Mouse (Mus musculus) embryo, embryonic 11 days (tissue): ENCODE measurements around the gene Map7d3.
A peak's percentile ranks its signal among the peaks of the same experiment; 100 is the strongest.

ENCODE experiments used
- DNase-seq: peaks from one replicate; pipeline ENCODE4 v3.0.0-alpha.2; 2015

Map7d3 gene

DNA sequence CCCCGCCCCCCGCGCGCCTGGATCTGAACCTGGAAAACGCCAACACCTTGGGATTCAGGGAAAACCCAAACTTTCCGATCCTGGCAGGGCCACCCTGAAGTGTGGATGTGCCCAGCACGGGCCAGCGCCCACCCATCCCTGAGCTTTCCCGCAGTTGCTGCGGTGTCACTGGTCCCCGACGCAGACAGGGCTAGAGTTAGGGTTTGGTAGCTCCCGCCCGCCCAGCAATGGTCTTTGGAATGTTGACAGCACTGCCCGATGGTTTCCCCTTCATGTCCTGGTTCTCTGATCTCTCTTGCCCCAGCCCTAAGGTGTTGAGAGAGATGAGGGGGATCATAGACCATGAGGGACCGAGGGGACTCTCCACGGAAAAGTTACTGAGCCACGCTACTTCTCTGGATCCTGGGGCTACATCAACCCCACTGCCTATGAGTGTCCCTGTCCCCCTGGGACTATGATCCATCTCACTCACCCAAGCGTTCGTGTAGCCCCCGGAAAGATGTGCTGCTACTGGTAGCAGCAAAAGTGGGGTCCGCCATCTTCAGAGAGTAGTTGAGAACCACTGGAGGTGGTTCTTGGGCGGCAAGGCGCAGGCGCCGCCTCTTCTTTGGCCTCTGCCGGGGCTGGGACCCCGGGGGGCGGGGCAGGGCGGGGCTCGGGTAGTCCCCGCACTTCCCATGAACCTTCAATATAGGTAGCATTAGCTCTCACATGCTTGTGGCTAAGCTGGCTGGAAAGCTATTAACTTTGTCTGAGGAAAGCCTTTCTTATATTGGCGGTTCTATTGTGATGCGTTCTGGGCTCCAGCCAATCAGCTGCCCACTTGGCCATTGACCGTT is at the start of gene Map7d3:
Map7d3 (minus strand) TSS at position 562 of the 839 bp plus-strand sequence.
- peak; percentile 59 for DNase-seq

DNA sequence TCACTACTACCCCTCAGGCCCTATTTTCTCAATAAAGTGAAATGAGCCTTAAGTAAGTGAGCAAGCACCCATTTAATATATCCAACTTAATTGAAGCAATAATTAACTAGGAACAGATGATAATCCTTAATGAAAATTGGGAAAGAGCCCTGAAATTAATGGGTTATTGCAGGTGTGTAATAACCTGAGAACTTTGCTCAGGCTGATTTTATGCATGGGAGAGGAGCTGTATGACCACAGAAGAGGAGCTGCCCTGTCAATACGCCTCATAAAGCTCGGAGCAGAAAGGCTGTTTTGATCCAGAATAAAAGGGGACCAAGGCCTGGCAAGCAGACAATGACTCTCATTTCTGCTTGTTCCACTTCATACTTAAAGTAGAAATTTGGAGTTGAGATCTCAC is 47.7 kb upstream of the Map7d3 start, which contains the start of gene Adgrg4:
Adgrg4 (plus strand) TSS at position 301 of the 400 bp plus-strand sequence.
- no peak for DNase-seq

DNA sequence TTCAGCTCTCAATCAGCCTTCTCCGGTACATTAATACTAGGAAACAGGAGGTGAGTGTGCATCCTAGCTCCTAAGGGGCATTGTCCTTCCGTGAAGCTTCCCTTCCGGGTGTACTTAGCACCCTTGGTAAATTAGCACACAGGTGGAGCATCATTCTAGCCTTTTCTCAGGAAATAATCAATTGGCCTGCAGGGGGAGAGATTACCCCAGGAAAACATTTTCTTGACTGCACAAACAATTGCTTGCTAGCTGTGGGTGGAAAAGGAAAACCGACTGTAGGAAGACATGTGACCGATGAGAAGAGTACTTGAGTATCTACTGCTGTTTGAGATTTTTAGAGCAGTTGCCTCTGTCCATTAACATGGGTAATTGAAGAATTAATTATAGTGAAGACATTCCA is 19.1 kb upstream of the Map7d3 start:
- no peak for DNase-seq

DNA sequence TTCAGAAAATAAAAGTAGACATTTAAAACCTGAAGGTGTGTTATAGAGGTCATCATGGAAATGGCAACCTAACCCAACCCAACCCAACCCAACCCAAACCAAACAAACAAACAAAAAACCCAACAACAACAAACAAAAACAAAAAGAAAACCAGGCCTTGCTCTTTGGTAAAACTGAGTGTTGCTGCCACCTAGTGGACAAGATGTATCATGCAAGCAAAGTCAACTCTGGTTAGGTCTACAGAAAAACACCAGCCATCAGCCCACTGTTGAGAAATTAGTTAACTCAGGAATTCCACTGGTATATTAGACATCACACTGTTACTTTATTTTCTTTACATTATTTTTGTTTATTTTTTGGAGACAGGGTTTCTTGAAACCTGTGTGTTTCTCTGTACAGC is 17.2 kb upstream of the Map7d3 start:
- peak; percentile 33 for DNase-seq

DNA sequence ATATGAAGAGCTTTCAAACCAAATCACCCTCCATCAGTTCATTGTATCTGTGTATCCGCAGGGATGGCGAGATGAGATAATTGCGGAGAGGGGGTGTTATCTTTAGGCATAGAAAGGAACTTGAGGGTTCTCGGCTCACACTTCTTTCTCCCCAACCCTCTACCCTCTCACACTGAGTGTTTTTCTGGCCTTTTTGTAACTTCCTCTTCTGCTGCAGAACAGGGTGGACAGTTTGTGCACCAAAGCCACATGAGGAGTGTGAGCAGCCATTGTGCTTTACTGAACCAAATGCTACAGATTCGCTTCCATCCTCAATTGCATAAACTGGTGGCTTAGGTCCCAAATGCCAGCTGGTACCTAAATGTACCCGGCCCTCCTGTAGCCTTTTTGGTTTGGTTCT is 13.7 kb upstream of the Map7d3 start:
- DNase-seq = no peak

DNA sequence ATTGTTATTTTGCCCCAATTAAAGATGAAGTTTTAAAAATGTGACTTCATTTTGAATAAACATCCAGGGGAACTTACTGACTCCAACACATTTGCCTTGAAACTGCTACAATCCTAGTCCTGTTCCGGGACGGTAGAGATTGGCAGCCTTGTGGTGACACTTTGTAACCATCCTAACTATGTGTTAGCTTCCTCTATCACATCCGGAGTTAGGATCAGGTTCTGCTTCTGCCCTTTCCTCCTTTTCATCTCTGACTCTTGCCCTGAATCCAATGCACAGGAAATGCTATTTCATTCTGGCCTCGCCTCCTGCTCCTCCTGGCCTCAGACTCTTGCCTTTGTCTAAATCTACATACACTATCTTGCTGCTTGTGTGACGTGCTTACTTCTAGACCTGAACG is 5.4 kb upstream of the Map7d3 start:
- no peak for DNase-seq

DNA sequence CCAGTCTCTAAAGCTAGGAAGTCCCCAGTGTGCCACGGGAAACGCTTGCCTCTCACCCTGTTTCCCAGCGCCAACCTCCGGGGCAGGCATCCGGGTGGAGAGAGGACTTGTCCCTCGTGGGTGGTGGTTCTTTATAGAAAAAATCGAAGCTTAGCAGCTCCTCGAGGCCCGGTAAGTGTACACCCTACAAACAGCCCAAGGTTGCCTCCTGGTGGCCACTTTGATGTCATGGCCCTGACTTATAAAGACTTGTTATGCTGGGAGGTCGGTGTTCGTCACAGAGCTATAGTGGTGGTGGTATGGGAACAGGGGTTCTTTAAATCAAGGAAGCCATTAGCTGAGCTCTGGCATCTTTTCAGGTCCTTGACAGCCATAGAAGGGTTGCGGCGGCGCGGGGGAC is 30.9 kb downstream of the Map7d3 start:
- DNase-seq = peak; percentile 69

DNA sequence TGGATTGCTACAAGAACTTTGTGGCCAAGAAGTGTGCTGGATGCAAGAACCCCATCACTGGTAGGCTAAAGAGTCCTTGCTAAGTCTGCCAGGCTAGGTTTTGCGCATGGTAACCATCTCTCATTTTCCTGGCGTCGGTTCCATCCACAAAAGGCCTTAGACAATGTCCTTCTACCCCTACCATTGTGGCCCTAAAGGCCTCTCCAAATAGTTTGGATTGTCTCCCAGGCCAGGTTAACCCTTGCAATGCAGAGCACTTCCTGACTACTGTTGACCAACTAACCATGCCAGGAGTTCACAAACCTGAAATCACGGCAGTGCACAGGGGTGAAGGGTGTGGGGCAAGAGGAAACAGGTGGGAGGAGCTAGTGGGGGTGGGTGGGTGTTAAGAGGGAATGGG is 31.5 kb downstream of the Map7d3 start:
- no peak for DNase-seq

DNA sequence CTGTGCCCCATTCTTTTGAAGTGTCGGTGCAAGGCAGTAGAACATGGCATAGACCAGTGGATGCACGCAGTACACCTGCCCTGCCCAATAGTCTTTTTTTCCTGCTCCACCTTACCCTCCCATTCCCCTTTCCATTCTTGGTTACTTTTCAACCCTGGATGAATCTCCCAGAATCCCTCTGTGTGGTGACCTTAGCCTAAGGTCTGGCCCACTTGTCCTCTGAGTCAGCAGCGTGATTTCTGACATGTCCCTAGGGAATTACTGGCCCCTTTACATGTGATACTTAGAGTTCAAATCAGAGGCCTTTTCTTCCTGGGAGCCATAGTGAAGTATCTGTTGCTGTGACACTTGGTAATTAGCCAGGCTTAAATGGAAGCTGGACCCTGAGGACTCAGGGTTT is 34.6 kb downstream of the Map7d3 start:
- no peak for DNase-seq

DNA sequence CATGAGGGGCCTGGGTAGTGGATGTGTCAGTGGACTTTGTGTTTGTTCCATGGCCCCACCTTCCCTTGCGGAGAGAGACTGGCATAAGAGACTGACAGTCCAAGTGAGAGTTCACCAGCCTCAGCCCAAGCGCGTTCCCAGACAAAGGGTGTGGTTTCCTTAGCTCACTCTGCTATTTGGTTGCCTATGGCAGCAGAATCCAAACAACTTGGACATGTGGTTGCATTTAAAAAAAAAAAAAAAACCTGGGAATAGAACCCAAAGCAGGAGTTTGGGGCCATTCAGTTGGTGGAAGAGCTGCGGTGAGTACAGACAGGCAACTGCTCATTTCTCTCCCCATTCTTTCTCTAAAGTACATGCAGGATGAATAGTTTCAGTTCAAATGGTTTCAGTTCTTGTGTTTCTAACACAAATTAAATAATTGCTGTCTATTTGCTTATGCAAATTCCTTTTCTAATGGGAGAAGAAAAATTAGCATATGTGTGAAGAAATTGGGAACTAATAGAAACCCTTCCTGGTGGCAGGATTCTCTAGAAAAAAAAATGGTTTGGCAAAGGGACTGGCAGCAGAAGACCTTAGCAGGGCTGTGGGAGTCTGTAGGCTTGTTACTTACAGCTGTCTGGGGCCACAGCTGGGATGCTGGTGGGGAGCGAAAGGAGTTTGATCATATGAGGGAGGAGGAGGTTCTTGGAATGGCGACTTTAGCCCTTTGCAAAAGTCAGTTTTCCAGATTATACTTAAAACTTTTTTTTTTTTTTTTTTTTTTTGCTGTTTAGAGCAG is 35.7 kb downstream of the Map7d3 start:
- peak; percentile 27 for DNase-seq

DNA sequence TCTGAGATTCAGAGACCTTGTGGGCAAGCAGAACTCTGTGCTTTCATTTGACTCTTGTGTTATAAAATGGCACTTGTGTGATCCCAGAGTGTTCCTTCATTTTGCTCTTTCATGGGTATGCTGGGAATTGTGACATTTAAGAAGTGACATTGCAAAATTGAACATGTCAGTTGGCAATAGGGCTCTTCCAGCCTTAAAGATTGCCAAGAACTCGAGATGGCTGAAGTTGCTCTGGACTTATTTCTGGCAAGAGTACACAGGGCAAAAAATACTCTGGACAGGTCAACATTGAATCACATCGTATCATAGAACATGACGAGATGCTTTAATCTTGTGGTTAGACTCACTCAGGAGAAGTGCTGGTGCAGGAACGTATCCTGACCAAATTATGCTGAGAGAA is 48.8 kb downstream of the Map7d3 start:
- no peak for DNase-seq

DNA sequence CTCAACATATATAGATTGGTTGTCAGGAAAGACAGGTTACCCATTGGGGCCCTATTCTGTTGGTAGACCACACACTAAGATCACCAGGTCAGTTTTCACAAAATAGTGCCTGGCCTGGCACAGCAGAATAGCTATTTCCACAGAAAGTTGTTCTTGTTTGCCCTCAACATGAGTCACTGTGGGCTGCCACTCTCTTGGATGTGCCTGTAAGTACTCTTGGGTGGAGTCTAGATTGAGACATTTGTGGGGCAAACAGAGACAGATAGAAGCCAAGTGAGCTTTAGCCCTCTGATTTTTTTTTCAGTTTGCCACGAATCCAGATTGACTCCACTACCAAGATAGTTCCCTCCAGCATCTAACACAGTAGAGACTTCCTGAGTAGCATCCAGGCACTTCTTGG is 50.4 kb downstream of the Map7d3 start:
- DNase-seq = no peak

DNA sequence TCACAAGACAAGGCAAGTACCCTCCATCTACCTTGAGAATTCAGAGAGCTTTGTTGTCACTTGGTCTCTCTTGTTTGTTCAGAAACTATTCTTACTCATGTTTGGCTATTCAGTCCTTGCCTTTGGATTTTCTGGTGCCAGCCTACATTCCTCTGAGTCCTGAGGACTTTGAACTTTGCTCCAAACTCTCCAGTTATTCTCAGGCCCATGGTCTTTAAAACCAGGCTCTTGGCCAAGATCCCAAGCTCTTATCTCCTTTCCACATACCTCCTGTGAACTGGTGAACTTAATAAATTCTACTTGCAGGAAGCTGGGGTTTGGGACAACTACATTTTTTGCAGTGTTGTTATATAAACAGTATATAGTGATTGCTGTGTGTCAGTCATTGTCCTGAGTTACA is 52.3 kb downstream of the Map7d3 start:
- no peak for DNase-seq

DNA sequence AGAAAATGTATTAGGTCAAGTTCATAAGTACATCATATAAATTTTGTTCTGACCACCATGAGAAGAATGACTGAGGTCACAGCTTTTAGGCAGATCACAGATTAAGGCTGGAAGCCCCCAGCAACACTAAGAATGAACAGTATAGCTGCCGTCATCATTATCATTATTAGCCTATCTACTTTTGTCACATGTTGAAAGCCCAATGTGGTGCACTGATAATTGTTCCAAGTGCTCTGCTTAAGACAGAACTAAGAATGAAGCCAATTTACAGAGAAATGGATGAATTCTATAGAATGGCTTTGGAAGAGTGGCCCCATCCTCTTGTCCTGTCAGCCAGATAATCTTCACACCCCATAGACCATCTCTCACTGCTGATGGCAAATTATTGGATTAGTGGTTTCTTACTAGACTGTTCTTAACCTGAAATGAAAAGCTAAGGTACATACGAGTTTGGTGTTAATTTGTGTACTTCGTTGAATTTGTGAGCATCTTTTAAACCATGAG is 61.8 kb downstream of the Map7d3 start:
- no peak for DNase-seq

DNA sequence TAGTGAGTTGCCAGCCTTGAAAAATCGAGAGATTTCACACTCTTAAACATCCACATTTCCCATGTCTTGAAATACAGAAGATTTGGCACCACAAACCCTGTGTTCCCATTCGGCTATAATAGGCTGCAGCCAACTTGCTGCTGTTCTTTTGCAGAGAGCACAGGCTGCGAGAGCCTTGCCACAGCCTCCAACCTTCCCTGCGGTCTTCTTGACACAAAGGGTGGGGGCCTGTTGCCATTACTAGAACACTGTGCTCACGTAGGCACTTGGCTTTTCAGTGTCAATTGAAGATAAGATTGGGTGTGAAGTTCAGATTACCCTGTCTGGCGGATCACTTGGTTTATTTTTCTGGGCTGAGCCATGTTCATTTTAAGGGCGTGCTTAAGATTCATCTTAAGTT is 65.8 kb downstream of the Map7d3 start:
- DNase-seq = no peak

DNA sequence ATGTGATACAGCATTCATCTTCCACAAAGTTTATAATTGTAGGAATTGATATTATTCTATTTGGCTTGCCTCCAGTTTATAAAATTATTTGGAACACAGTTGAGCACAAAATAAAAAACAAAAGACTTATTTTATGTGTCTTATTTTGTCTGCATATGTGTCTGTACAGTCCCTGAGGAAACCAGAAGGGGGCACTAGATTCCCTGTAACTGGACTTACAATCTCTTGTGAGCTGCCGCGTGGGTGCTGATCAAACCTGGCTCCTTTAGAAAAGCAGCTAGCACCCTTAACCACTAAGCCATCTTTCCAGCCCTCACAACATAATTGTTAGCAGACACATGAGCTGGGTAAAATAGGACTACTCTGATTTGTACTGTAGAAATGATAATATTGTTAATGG is 66.5 kb downstream of the Map7d3 start:
- DNase-seq = peak; percentile 41

DNA sequence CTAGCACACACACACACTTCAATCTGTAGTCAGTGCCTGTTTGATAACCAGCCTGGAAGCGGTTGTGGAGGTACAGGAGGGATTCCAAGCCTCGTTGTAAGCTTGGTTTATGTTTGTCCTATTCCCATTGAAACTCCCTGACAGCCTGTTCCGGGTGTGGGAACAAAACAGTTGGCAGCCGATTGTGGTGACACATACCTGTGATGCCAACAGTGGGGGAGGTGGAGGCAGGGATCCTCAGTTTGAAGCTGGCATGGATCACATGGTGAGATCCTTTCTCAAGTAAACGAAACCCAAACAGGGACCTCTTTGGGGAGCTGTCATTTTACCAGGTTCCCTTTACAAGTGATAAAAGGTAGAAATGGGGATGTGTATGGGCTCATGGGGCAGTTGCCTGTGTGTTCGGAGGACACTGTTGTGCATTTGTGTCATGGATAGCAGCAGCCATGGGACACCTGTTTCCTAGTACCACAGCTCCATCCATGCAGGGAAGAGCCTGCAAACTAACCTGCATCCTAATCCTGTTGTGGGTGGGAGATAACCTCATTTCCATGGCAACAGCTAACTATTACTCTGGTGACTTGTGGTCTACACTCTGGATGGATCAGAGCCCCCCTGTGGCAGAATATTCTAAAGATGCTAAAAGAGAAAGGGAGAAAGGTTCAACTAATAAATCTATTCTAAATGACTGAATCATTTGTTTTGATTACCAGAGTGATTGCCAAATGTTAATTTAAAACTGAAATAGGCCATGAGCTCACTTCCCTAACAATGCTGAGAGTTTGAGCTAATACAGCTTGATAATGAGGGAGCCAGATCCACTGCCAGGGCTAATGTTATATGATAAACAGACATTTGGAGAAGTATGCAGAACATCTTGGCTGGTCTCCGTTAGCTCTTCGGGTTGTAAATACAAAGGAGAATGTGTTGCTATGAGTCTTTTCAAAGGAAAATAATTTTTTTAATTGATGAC is 68.5 kb downstream of the Map7d3 start:
- DNase-seq = no peak

DNA sequence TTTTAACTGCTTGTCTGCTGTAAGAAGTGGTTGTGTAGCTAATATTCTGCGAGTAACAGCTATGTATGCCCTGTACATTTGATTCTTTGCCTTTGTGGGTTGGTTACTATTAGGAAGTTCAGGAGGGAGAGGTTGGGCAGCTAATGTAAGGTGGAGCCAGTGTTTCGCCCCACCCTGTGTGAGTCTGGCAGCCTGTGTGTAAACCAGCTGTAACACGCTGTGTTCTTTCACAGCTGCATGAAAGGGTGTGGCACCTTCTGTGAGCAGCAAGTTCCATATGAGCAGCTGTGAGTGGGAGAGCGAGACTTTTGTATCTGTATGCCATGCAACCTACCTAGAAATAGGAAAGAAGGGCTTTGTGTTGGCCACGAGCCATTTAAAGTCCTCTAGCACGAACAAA is 70.0 kb downstream of the Map7d3 start:
- no peak for DNase-seq

DNA sequence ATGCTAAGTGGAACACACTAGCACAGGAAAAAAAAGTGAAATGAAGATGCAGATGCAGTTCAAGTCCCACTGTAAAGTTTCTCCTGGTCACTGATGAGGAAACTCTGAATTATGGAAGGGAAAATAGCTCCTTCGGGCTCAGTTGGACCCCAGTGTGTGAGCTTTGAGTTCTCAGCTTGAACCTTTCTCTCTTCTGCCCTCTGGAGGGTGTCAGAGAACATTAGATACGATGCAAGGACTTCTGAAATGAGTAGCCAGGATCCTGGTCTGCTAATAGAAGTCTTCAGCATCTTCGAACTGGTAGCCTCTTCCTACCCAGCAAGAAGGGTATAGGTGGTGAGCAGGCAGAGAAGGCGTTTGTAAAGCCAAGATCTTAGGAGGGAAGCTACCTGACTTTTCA is 70.6 kb downstream of the Map7d3 start:
- no peak for DNase-seq
